Mouse (Mus musculus): Measurements from ENCODE around the gene Zfp423. TPM values are rescaled to one million over a fixed set of nuclear protein-coding genes. Genes with fewer than 3 reads are reported as not detected.

Zfp423 gene
- polyA plus RNA-seq, 1 experiment from 2014 or later, result 27.9 TPM

DNA sequence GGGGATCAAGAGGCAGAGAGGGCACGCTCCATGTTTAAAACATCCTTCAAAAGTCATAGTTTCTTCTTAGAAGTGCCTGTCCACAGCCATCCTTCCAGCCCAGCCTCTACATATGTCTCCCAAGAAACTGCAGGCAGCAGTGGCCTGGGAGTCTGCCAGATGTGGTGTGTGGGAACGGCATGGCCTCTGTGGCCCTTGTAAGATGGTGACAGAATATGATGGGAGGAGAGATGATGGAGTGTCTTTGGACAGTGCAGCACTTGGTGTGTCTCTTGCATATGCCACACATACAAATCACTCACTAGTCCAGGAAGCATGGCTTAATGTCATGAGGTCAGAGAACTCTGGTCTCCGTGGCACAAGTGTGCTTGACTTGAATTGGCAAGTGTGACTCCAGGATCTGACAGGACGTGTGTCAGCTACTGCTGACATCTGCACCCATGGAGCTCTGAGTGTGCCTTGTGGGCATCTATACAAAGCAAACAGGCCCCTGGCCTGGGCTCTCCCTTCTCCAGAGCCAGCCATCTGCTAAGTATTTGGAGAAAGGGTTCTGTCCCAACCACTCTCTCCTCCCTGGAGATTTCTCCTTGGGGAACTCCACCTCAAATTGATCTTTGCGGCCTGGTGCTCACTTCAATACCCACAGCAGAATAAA lies 313.4 kb downstream of the Zfp423 start:
- Histone ChIP-seq H3K9ac (ENCODE audit: low read length) (no peak overlapping the region), H3K4me3 (ENCODE audit: low read depth, low read length) (no peak overlapping the region), H3K36me3 (ENCODE audit: control insufficient read depth, insufficient read depth, low read length) (no peaks in the 10 kb centered on the region), H3K4me2 (ENCODE audit: low read length) (no peak overlapping the region), H3K27me3 (replicated peaks; ENCODE audit: control insufficient read depth, insufficient read depth, low read length) (no peaks in the 10 kb centered on the region), H3K9me3 (replicated peaks; ENCODE audit: control insufficient read depth, low read length) (no peaks in the 10 kb centered on the region), H3K4me1 (ENCODE audit: control insufficient read depth, insufficient read depth, low read length) (peaks cover 13% of the 10 kb centered on the region), H3K27ac (ENCODE audit: low read depth, low read length) (peak overlapping the region; percentile 17)
- ATAC-seq (peak; percentile 10; the same call in 1 of the 2 replicates), DNase-seq (ENCODE audit: low spot score) (no peak)
- 76% methylated on average over 5 of the region's 5 CpGs for WGBS

DNA sequence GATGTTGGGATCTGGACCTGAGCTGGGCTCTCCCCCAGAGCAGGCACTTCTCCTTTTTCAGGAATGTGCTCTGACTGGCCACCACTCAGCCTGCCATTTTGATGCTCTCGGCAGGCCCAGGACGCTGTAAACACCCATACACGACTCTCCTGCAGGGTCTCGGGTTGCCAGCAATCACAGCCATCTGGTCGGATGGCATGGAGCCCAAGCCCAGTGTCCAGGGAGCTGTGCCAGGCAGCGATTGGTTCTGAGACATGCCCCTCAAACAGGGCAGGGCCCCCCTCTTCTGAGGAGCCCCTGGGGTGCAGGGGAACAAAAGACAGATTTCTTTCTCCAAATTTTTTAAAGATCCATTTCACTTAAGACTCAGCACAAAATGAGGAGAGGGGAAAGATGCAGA lies 314.0 kb downstream of the Zfp423 start:
- Histone ChIP-seq H3K36me3 (ENCODE audit: control insufficient read depth, insufficient read depth, low read length) (no peaks in the 10 kb centered on the region), H3K4me3 (ENCODE audit: low read depth, low read length) (no peak overlapping the region), H3K9ac (ENCODE audit: low read length) (no peak overlapping the region), H3K9me3 (replicated peaks; ENCODE audit: control insufficient read depth, low read length) (no peaks in the 10 kb centered on the region), H3K4me2 (ENCODE audit: low read length) (no peak overlapping the region), H3K27me3 (replicated peaks; ENCODE audit: control insufficient read depth, insufficient read depth, low read length) (no peaks in the 10 kb centered on the region), H3K4me1 (ENCODE audit: control insufficient read depth, insufficient read depth, low read length) (peaks cover 13% of the 10 kb centered on the region), H3K27ac (ENCODE audit: low read depth, low read length) (peak overlapping the region; percentile 17)
- ATAC-seq (peak; percentile 86), DNase-seq (ENCODE audit: low spot score) (peak; percentile 82)
- 6% methylated on average over 6 of the region's 6 CpGs for WGBS

- Histone ChIP-seq H3K4me2 (ENCODE audit: low read length) (no peak overlapping the region), H3K27me3 (replicated peaks; ENCODE audit: control insufficient read depth, insufficient read depth, low read length) (no peaks in the 10 kb centered on the region), H3K9ac (ENCODE audit: low read length) (no peak overlapping the region), H3K4me1 (ENCODE audit: control insufficient read depth, insufficient read depth, low read length) (peaks cover 8% of the 10 kb centered on the region), H3K36me3 (ENCODE audit: control insufficient read depth, insufficient read depth, low read length) (no peaks in the 10 kb centered on the region), H3K4me3 (ENCODE audit: low read depth, low read length) (no peak overlapping the region), H3K27ac (ENCODE audit: low read depth, low read length) (no peak overlapping the region), H3K9me3 (replicated peaks; ENCODE audit: control insufficient read depth, low read length) (no peaks in the 10 kb centered on the region)
- DNase-seq (ENCODE audit: low spot score) (peak; percentile 75), ATAC-seq (no peak)
- 28% methylated on average over 3 of the region's 3 CpGs for WGBS
These were observed 318.5 kb downstream of the Zfp423 start for GRCm38 (mm10) chr8:87640930-87641329.

GRCm38 (mm10) chr8:87636226-87636742 lies 323.1 kb downstream of the Zfp423 start:
- Histone ChIP-seq H3K4me1 (ENCODE audit: control insufficient read depth, insufficient read depth, low read length) (no peaks in the 10 kb centered on the region), H3K9ac (ENCODE audit: low read length) (no peak overlapping the region), H3K27ac (ENCODE audit: low read depth, low read length) (no peak overlapping the region), H3K4me2 (ENCODE audit: low read length) (no peak overlapping the region), H3K27me3 (replicated peaks; ENCODE audit: control insufficient read depth, insufficient read depth, low read length) (no peaks in the 10 kb centered on the region), H3K4me3 (ENCODE audit: low read depth, low read length) (no peak overlapping the region), H3K36me3 (ENCODE audit: control insufficient read depth, insufficient read depth, low read length) (no peaks in the 10 kb centered on the region), H3K9me3 (replicated peaks; ENCODE audit: control insufficient read depth, low read length) (no peaks in the 10 kb centered on the region)
- WGBS, result 84% methylated on average over 11 of the region's 11 CpGs
- DNase-seq (ENCODE audit: low spot score), result no peak
- no peak for ATAC-seq

DNA sequence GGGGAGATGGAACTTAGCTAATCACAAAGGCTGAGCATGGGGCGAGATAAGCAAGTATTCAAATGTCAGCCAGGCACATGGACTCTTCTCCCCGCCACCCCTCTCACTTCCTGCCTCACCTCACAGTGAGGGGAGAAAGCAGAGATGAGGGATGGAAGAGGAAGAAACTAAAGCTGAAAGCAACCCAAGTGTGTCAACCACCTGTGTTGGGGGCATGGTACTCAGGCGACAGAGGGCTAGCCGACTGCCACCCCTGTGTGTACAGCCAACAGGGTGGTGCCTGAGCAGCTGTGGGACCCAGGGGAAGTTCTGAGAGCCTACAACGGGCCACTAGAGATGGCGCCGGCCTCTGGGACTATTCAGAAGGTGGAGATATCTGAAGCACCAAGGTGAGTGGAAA lies 327.6 kb downstream of the Zfp423 start:
- H3K9ac ChIP-seq (ENCODE audit: low read length), result no peak overlapping the region
- ATAC-seq, result no peak
- H3K4me3 ChIP-seq (ENCODE audit: low read depth, low read length), result no peak overlapping the region
- no peaks in the 10 kb centered on the region for H3K4me1 ChIP-seq (ENCODE audit: control insufficient read depth, insufficient read depth, low read length)
- no peak overlapping the region for H3K27ac ChIP-seq (ENCODE audit: low read depth, low read length)
- H3K9me3 ChIP-seq (replicated peaks; ENCODE audit: control insufficient read depth, low read length), result no peaks in the 10 kb centered on the region
- 91% methylated on average over 7 of the region's 7 CpGs for WGBS
- DNase-seq (ENCODE audit: low spot score), result no peak
- no peak overlapping the region for H3K4me2 ChIP-seq (ENCODE audit: low read length)
- no peaks in the 10 kb centered on the region for H3K27me3 ChIP-seq (replicated peaks; ENCODE audit: control insufficient read depth, insufficient read depth, low read length)
- H3K36me3 ChIP-seq (ENCODE audit: control insufficient read depth, insufficient read depth, low read length), result no peaks in the 10 kb centered on the region

DNA sequence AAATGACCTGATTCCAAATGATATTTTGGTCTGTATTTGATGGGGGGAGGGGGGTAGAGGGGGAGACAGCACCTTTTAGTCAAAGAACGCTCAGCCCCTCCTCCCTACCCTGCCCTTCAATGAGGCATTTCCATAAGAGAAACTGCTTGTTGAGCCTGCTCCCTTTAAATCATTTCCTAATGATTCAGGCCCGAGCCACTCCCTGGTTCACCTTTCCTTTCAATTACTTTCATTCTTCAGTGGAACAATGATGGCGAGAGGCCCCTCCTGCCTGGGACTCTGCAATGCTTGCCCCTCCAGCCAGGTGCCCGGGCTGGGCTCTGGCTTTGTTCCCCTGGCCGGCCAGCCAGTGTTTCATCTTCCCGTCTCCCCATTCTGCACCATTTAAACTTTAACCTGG lies 329.7 kb downstream of the Zfp423 start:
- DNase-seq (ENCODE audit: low spot score), result no peak
- Histone ChIP-seq H3K9ac (ENCODE audit: low read length) (no peak overlapping the region), H3K27ac (ENCODE audit: low read depth, low read length) (no peak overlapping the region), H3K9me3 (replicated peaks; ENCODE audit: control insufficient read depth, low read length) (no peaks in the 10 kb centered on the region), H3K4me2 (ENCODE audit: low read length) (no peak overlapping the region), H3K4me3 (ENCODE audit: low read depth, low read length) (no peak overlapping the region), H3K4me1 (ENCODE audit: control insufficient read depth, insufficient read depth, low read length) (no peaks in the 10 kb centered on the region), H3K27me3 (replicated peaks; ENCODE audit: control insufficient read depth, insufficient read depth, low read length) (no peaks in the 10 kb centered on the region), H3K36me3 (ENCODE audit: control insufficient read depth, insufficient read depth, low read length) (no peaks in the 10 kb centered on the region)
- ATAC-seq, result no peak
- 26% methylated on average over 6 of the region's 6 CpGs for WGBS

DNA sequence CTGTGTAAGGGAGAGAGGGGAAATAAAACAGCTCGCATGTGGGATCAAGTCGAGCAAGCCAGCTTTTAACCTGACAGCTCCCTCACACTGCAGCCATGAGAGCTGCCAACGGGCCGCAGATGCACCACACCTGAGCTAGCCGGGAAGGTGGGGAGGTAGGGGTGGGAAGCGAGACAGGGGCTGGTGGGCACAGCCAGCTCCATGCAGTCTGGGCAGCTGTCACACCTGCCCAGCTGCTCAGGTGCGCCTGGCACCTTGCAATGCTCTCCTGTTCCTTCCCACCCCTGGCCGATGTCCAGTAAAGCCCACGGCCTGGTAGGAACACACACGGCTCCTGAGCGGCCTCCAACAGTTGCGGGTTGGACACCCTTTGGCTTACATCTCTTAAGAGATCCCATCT lies 338.2 kb downstream of the Zfp423 start:
- no peaks in the 10 kb centered on the region for H3K9me3 ChIP-seq (replicated peaks; ENCODE audit: control insufficient read depth, low read length)
- H3K4me2 ChIP-seq (ENCODE audit: low read length), result no peak overlapping the region
- H3K4me1 ChIP-seq (ENCODE audit: control insufficient read depth, insufficient read depth, low read length), result peaks cover 3% of the 10 kb centered on the region; the same call in 1 of the 2 replicates
- no peak for ATAC-seq
- H3K27me3 ChIP-seq (replicated peaks; ENCODE audit: control insufficient read depth, insufficient read depth, low read length), result no peaks in the 10 kb centered on the region
- H3K4me3 ChIP-seq (ENCODE audit: low read depth, low read length), result no peak overlapping the region
- no peak for DNase-seq (ENCODE audit: low spot score)
- no peak overlapping the region for H3K9ac ChIP-seq (ENCODE audit: low read length)
- WGBS, result 86% methylated on average over 12 of the region's 12 CpGs
- no peak overlapping the region for H3K27ac ChIP-seq (ENCODE audit: low read depth, low read length)
- no peaks in the 10 kb centered on the region for H3K36me3 ChIP-seq (ENCODE audit: control insufficient read depth, insufficient read depth, low read length)

DNA sequence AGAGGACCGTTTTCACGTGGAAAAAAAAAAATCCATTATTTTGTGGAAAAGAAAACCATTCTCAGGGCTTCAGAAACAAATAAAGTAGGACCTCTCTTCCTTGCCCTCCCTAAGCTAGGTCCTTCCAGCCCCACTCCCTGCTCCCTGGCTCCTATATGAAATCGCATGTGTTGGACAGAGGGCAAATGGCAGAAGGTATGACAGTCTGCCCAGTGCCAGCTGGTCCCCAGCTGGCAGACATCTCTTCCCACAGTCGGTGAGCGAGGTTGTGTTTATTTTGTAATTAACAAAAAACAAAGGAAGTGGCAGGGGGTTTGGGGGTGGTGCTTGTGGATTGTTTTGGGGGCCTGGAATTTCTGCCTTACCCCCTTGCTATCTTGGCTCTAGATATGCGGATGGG lies 339.2 kb downstream of the Zfp423 start:
- no peak overlapping the region for H3K9ac ChIP-seq (ENCODE audit: low read length)
- no peaks in the 10 kb centered on the region for H3K27me3 ChIP-seq (replicated peaks; ENCODE audit: control insufficient read depth, insufficient read depth, low read length)
- no peak overlapping the region for H3K4me3 ChIP-seq (ENCODE audit: low read depth, low read length)
- no peaks in the 10 kb centered on the region for H3K36me3 ChIP-seq (ENCODE audit: control insufficient read depth, insufficient read depth, low read length)
- no peak overlapping the region for H3K4me2 ChIP-seq (ENCODE audit: low read length)
- peaks cover 3% of the 10 kb centered on the region; the same call in 1 of the 2 replicates for H3K4me1 ChIP-seq (ENCODE audit: control insufficient read depth, insufficient read depth, low read length)
- 67% methylated on average over 6 of the region's 6 CpGs for WGBS
- ATAC-seq, result no peak
- H3K27ac ChIP-seq (ENCODE audit: low read depth, low read length), result no peak overlapping the region
- no peaks in the 10 kb centered on the region for H3K9me3 ChIP-seq (replicated peaks; ENCODE audit: control insufficient read depth, low read length)
- peak; percentile 41 for DNase-seq (ENCODE audit: low spot score)

DNA sequence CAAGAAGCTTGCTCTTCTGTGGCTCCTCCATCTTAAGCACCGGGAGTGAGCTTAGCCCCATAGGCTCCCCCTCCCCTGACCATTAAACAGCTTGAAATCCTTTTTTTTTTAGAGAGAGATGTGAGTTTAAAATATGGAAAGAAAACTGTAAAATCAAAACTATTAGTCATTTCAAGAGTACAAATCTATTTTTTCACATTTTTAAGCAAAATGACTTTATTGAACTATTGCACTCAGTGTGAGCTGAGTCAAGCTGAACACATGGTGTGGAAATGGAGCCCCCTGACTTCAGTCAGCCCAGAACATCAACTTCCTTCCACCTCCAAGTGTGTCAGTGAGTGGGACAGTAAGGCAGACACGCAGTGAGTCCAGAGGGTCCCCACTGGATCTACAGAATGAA lies 339.9 kb downstream of the Zfp423 start:
- peaks cover 3% of the 10 kb centered on the region; the same call in 1 of the 2 replicates for H3K4me1 ChIP-seq (ENCODE audit: control insufficient read depth, insufficient read depth, low read length)
- H3K27ac ChIP-seq (ENCODE audit: low read depth, low read length), result peak overlapping the region; percentile 3; the same call in 1 of the 2 replicates
- no peak overlapping the region for H3K9ac ChIP-seq (ENCODE audit: low read length)
- no peaks in the 10 kb centered on the region for H3K36me3 ChIP-seq (ENCODE audit: control insufficient read depth, insufficient read depth, low read length)
- H3K4me2 ChIP-seq (ENCODE audit: low read length), result no peak overlapping the region
- no peak overlapping the region for H3K4me3 ChIP-seq (ENCODE audit: low read depth, low read length)
- H3K27me3 ChIP-seq (replicated peaks; ENCODE audit: control insufficient read depth, insufficient read depth, low read length), result no peaks in the 10 kb centered on the region
- WGBS, result 70% methylated on average over 2 of the region's 2 CpGs
- DNase-seq (ENCODE audit: low spot score) (no peak), ATAC-seq (no peak)
- H3K9me3 ChIP-seq (replicated peaks; ENCODE audit: control insufficient read depth, low read length), result no peaks in the 10 kb centered on the region
